Mouse (Mus musculus) CD8-positive naive resting alpha-beta T cell, adult 57 days (primary cell): ENCODE measurements around the gene Apom. TPM values are rescaled to one million over a fixed set of nuclear protein-coding genes. Genes with fewer than 3 reads are reported as not detected.

Source experiments
- total RNA-seq: library from RNA; stranded (reverse); gene quantifications from one replicate; pipeline ENCODE4 v1.2.4, GENCODE M21; 2023

The Apom gene
- not detected for total RNA-seq

DNA sequence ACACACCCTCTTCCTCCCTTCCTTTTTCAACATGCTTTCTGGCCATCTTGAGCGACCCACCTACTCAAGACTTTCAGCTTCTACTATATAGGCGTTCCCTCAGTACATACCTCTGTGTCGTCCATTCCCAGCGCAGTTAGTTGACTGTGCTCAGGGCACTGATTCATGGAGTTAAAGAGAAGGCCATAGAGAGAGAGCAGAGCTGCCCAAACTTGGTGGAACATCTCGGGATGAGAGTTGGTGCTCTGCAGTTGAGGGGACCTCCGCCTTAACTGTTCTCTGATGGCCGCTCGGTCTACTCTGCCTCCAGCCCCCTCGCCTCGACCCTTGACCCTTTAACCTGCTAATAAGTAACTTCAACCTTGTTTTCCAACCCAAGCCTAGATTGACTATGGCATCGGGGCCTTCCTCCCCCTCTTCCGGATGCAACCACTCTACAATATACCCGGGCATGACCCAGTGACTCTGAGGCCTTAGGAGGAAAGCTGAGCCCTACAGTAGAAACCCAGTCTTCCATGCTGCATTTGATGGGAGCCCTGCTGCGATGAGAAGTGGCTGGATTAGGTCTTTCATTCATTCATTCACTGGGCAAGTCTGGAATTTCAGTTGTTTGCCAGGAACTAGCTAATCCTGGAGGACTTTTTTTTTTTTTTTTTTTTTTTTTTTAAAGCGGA lies at the start of gene Apom:
Gene Apom (minus strand): TSS at position 551 of the 674 bp plus-strand sequence.

DNA sequence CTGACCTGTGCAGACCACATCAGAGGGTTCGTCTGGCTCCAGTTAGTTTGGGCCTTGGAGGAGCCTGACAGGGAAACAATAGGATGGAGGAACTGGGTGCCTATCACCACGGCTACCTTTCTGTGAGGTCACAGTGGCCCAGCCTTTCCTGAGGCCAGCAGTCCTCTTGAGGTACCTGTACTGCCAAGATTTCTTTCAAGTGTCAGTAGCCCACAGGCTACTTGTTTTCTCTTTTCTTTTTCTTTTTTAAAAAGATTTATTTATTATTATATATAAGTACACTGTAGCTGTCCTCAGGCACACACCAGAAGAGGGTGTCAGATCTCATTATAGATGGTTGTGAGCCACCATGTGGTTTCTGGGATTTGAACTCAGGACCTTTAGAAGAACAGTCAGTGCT lies 44.1 kb upstream of the Apom start, which contains the start of gene Aif1:
Gene Aif1 (minus strand): TSS at position 101 of the 400 bp plus-strand sequence.

DNA sequence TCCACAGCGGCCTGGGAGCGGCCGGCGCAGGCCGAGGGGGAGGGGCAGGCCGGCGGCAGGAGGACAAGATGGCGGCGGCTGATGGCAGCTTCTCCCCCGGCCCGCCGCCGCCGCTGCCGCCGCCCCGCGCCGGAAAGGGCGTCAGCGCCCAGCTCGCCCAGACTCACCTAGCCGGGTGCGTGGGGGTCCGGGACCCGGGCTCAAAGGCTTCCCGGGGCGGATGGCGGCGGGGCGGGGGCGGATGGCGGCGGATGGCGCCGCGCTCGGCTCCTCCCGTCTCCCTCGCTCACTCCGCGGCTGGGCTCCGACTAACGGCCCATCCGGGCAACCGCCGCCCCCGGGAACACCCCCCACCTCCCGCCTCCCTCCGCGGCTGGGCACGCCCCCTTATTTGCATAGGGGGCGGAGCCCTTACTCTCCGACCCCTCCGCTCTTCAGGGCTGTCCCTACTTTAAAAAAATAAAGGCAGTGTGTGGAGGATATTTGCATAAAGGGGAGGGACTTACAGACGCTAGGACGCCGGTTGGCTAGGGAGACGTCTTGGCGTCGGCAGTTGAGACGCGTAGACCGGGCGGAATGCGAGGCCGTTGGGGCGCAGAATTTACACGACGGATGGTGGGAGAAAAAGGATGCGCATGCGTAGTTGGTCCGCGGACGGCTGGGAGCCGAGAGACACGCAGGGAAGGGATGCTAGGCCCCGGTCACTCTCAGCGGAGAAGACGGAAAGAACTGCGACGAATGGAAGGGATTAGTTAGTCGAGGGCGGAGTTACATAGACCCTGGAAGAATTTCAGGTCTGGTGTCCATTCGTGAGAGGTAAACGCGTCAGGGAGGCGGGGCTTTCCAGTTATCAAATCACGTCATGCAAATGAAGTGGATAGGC lies 33.0 kb upstream of the Apom start, which contains the start of gene Prrc2a:
Gene Prrc2a (minus strand): TSS at position 330 of the 883 bp plus-strand sequence.

DNA sequence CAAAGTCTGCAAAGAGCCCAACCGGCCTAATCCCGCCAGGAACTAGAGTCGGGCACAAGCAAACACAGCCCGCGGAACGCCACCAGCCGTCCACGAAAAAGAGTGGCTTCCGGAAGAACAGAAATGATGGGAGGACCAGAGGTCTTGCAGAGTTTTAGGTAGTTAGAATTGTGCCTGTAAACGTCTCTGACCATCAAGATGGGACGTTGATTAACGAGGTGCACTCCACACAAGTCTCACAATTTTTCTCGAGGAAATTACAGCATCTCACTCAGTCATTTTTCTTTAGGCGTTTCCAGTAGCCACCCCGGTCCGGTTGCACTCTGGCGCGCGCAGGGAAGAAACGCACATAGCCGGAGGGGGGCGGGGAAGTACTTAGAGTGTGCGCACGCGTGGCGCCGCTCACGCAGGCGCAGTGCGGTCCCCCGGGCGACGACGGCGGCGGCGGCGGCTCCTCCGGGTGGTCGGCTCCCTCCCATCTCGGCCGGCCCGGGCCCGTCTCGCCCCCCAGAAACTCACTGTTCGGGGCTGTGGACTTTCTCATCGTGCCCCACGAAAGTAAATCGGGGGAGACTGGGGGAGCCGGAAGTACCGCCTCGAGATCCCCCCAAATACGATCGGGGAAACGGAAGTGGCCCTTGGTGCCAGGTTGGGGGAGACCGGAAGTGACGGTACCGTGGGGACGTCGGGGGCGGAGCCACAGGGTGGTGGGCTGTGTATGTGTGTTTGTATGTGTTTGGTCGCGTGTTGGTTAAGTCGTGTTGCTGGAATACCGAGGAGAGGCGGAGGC lies 3.1 kb upstream of the Apom start, which contains the start of gene Bag6:
Gene Bag6 (plus strand): TSS at position 378 of the 790 bp plus-strand sequence.

DNA sequence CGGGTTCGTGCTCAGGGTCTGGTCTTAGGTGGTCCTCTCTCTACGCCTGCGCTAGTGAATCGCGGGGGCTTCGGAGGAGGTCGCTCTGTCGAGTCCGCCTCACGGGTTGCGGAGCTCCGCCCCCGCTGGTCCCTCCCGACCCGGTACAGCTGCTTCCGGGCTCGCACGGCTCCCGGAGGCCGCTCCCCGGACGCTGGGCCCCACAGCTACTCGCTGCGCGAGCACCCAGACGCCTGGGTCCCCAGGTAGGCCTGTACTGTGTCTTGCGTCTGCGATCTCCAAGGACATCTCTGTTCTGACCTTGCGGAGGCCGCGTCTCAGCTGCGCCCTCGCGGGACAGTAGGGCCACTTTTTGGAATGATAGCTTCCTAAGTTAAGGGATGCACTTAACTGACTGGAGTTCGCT lies 5.6 kb downstream of the Apom start, which contains the start of gene D17H6S53E:
Gene D17H6S53E (plus strand): TSS at position 168 of the 406 bp plus-strand sequence.

DNA sequence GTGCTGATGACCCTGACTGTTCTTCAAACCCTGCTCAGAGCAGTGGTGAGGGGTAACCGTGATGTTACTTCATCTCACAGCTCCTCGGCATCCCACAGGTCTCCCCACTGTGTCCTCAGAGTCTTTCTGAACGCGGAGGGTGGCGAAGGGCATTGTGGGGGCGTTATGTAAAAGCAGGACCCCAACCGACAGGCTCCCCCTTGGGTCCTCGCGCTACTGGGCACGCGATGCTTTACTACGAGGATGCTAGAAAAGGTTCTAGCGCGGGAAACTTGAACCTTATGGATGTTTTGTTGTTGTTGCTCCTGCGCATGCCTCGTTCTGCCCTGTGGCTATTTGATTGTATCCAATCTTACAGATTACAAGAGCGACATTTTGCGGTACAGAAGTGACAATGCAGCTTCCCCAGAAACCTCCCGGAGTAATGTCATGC lies 10.0 kb downstream of the Apom start, which contains the start of gene Csnk2b:
Gene Csnk2b (minus strand): TSS at position 183 of the 433 bp plus-strand sequence.

DNA sequence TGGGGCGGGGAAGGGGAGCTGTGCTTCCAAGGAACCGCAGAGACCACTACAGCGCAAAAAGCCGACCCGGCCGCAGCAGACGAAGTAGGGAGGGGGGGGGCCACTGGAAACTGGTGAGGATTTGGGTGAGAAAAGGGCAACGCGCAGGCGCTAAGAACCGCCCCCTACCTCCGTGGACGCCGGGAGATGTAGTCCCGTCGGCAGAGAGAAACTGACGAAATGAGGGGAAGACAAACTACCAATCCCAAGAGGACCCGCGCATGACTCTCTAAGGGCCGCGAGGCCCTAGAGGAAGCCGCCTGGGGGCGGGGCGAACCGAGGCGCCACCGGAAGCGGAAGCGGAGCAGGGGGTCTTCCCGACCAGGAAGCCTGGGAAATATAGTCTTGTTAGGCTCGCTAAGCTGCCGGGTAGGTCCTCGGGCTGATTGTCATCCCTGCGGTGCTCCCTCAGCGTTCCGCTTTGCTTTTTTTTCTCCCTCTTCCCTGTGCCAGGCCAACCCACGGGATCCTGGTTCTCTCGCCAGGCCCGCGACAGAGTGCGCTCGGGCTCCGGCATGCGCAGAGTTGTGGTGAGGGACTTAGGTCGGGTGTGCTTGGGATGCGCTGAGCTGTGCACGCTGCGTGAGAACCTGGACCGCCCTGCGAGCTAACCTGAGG lies 10.6 kb downstream of the Apom start, which contains the start of gene Gpank1:
Gene Gpank1 (plus strand): TSS at position 313 of the 657 bp plus-strand sequence.

DNA sequence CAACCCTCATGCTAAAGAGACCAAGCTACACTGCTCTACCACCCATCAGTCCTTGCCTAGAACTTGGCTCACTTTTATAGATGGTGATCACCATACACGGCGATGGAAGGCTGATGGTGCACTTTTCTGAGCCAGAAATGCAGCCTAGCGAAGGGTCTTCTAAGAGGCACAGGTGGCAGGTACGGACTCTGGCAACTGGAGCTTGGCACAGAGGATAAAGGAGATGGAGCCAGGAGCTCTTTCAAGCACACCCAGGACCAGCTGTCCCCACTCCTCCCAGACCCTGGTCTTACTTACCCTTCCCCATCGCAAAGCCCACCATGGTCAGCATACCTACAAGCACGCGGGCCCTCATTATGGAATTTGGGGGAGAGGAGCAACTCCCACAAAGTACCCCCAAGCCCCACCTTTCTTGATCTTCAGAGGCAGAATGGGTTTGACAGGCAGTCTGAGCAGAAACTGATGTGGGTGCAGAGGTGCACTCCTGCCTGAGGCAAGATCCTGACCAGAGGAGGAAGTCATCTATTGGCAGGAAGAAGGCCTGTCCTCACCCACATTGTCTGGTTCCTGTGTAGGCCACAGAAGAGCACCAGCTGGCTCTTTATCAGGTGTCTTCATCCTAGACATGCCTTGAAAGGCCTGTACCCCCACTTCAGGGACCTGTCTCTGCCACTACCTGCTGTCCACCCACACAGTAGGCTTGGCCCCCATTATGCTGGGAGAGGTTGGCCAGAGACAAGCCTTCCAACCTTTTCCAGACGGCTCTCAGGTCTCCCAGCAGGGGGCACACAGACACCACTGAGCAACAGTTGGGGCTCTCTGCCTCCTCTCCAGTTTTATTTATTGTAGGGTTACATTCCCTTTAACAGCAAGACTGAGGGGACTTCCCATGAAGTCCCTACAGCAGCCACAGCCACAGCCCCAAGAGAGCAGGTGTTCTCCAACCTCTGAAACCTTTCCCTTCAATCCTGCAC lies 16.5 kb downstream of the Apom start, which contains the start of gene Ly6g5b:
Gene Ly6g5b (minus strand): TSS at position 383 of the 974 bp plus-strand sequence.

DNA sequence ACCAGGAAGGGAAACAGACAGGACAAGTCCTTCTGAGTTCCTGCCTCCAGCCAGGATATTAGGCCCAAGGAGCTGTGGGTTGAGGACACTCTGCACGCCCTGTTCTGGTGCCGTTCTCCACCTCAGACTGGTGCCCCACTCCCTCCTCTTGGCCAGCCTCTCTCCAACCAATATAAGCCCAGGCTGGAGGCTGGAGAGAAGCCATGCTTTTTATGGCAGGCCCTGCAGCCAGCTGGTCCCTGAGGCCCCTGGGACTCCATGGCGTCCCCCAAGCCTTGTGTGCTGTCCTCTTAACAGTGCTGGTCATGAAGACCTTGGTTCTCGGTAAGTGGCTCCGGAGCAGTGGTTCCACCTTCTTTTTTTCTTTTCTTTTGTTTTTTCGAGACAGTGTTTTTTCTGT lies 23.8 kb downstream of the Apom start, which contains the start of gene Ly6g5c:
Gene Ly6g5c (plus strand): TSS at position 183 of the 400 bp plus-strand sequence.

DNA sequence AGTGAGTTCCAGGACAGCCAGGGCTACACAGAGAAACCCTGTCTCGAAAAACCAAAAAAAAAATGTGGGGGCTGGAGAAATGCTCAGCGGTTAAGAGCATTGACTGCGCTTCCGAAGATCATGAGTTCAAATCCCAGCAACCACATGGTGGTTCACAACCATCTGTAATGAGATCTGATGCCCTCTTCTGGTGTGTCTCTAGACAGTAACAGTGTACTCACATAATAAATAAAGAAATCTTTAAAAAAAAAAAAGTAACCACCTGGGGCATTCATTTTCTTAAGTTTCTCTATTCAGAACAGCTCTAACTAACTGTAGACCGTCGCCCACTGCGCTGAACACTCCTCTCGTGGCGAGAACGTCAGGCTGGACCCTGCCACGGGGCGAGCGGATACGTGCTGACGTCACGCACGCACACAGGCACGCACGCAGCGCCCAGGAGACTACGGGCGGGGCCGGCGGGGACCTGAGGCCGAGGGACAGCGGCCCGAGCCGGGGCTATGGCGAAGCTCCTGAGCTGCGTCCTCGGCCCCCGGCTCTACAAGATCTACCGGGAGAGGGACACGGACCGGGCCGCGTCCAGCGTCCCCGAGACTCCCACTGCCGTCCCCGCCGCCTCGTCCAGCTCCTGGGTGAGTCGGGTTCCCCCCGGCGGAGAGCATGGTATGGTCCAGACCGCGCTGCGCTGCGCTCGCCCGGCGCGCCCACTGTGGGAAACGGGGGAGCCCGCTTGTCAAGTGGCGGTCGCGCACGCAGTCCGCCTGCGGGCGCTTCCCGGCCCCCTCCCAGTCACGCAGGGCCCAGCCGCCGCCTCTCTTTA lies 42.8 kb downstream of the Apom start, which contains the start of gene Abhd16a:
Gene Abhd16a (plus strand): TSS at position 439 of the 820 bp plus-strand sequence.

DNA sequence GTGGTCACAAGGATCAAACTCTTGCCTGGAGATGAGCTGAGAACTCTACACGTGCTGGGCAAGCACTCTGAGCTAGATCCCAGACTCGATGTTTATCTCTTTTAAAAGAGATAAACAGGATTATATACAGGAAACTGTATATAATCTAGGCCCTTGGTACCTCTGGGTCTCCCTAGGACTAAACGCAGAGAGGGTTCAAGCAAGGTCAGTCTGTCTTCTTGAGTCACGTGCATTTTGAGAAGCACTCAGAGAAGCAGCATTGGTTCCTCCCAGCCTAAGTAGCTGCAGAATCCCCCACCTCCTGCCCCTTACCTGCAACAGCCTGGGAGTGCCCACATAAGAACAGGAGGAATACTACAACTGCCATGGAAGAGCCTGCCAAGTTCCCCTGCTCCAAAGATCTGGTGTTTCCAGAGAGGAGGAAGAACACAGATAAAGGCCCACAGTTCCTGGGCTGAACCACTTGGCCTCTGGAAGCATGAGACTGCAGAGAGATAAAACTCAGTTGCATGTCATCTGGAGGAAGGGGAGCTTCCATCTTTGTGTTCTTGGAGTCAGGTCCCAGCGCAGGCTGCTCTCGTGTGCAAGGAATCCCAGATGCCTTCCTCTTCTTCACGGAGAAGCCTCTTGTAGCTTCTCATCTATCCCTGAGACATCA lies 46.5 kb downstream of the Apom start, which contains the start of gene Ly6g6f:
Gene Ly6g6f (minus strand): TSS at position 403 of the 658 bp plus-strand sequence.

Other genes starting within 250 kb of the Apom start
- 1.9 TPM for gene C2, start 233.8 kb downstream of the Apom start, total RNA-seq
- gene Ehmt2, start 233.6 kb downstream of the Apom start, total RNA-seq: 120 TPM
- not detected for gene Slc44a4, start 217.6 kb downstream of the Apom start, total RNA-seq
- 55.1 TPM for gene Neu1, start 200.8 kb downstream of the Apom start, total RNA-seq
- 83.6 TPM for gene Hspa1b, start 172.8 kb downstream of the Apom start, total RNA-seq
- gene Gm20481, start 162.1 kb downstream of the Apom start, total RNA-seq: not detected
- 42.1 TPM for gene Hspa1a, start 159.9 kb downstream of the Apom start, total RNA-seq
- gene Hspa1l, start 159.3 kb downstream of the Apom start, total RNA-seq: not detected
- gene Lsm2, start 150.2 kb downstream of the Apom start, total RNA-seq: 27.1 TPM
- 98.2 TPM for gene Vars, start 131.1 kb downstream of the Apom start, total RNA-seq
- gene Vwa7, start 115.5 kb downstream of the Apom start, total RNA-seq: 0.80 TPM
- 0.70 TPM for gene Sapcd1, start 104.0 kb downstream of the Apom start, total RNA-seq
- gene Msh5, start 85.3 kb downstream of the Apom start, total RNA-seq: 2.9 TPM
- 149 TPM for gene Clic1, start 82.1 kb downstream of the Apom start, total RNA-seq
- 0.64 TPM for gene Ddah2, start 73.0 kb downstream of the Apom start, total RNA-seq
- gene Ly6g6c, start 66.7 kb downstream of the Apom start, total RNA-seq: not detected
- gene Mpig6b, start 65.9 kb downstream of the Apom start, total RNA-seq: not detected
- not detected for gene Ly6g6e, start 55.1 kb downstream of the Apom start, total RNA-seq
- not detected for gene Ly6g6d, start 54.0 kb downstream of the Apom start, total RNA-seq
- gene Ly6g6f, start 46.4 kb downstream of the Apom start, total RNA-seq: not detected
- gene Abhd16a, start 42.8 kb downstream of the Apom start, total RNA-seq: 70.2 TPM
- gene Ly6g5c, start 23.8 kb downstream of the Apom start, total RNA-seq: not detected
- gene Ly6g5b, start 16.6 kb downstream of the Apom start, total RNA-seq: 0.61 TPM
- 22.8 TPM for gene Gpank1, start 10.6 kb downstream of the Apom start, total RNA-seq
- gene Csnk2b, start 10.0 kb downstream of the Apom start, total RNA-seq: 143 TPM
- gene D17H6S53E, start 5.7 kb downstream of the Apom start, total RNA-seq: 21.0 TPM
- 377 TPM for gene Bag6, start 3.1 kb upstream of the Apom start, total RNA-seq
- gene Prrc2a, start 32.8 kb upstream of the Apom start, total RNA-seq: 311 TPM
- 2.4 TPM for gene Aif1, start 44.0 kb upstream of the Apom start, total RNA-seq
- gene Lst1, start 56.4 kb upstream of the Apom start, total RNA-seq: 19.8 TPM
- gene Ltb, start 62.4 kb upstream of the Apom start, total RNA-seq: 515 TPM
- gene Tnf, start 70.0 kb upstream of the Apom start, total RNA-seq: 17.4 TPM
- 16.4 TPM for gene Lta, start 73.3 kb upstream of the Apom start, total RNA-seq
- gene Gm16181, start 88.8 kb upstream of the Apom start, total RNA-seq: not detected
- 2.9 TPM for gene Atp6v1g2, start 101.6 kb upstream of the Apom start, total RNA-seq
- gene Nfkbil1, start 103.7 kb upstream of the Apom start, total RNA-seq: 12.2 TPM
- gene Ddx39b, start 109.7 kb upstream of the Apom start, total RNA-seq: 460 TPM
- gene H2-D1, start 130.7 kb upstream of the Apom start, total RNA-seq: 2,305 TPM
- gene H2-Q1, start 188.4 kb upstream of the Apom start, total RNA-seq: 16.9 TPM
- 10.5 TPM for gene H2-Q2, start 210.2 kb upstream of the Apom start, total RNA-seq
- 491 TPM for gene H2-Q4, start 247.6 kb upstream of the Apom start, total RNA-seq